Mouse (Mus musculus): Measurements from ENCODE around the gene Gm6034.

- peak; percentile 38 for TF ChIP-seq CTCF (IDR thresholded peaks at IDR 0.05; ENCODE audit: low read depth, low read length)
- TF ChIP-seq POLR2A (IDR thresholded peaks at IDR 0.05; ENCODE audit: borderline replicate concordance, low read depth, low read length), result no peak
These were observed 22.3 kb upstream of the Gm6034 start, which contains the start of gene H2-T24 for GRCm38 (mm10) chr17:36020191-36021073.
